Mouse (Mus musculus) kidney, adult 2 months (tissue): Measurements from ENCODE around the gene Lmo4. TPM values are rescaled to one million over a fixed set of nuclear protein-coding genes. Genes with fewer than 3 reads are reported as not detected.

ENCODE experiments used
- DNase-seq: peaks from one replicate; pipeline ENCODE4 v3.0.0; 2021
- H3K27ac ChIP-seq: fragments of 200-500 bp; 2 replicates; pipeline ENCODE4 v1.5.1; 2012; ENCODE audit warnings: low read depth, low read length, control low read depth, inconsistent platforms; ENCODE audit not compliant: insufficient read depth
- H3K27me3 ChIP-seq: fragments of 200-500 bp; replicated peaks from 2 replicates; pipeline ENCODE4 v1.6.1; 2012; ENCODE audit warnings: mild to moderate bottlenecking, moderate library complexity, low read length, inconsistent platforms; ENCODE audit not compliant: control insufficient read depth, insufficient read depth
- H3K36me3 ChIP-seq: fragments of 200-500 bp; 2 replicates; pipeline ENCODE4 v1.6.1; 2012; ENCODE audit warnings: mild to moderate bottlenecking, moderate library complexity, low read length, inconsistent platforms; ENCODE audit not compliant: control insufficient read depth, insufficient read depth
- H3K4me1 ChIP-seq: fragments of 200-500 bp; 2 replicates; pipeline ENCODE4 v1.6.1; 2011; ENCODE audit warnings: low read length; ENCODE audit not compliant: control insufficient read depth, insufficient read depth
- H3K4me3 ChIP-seq: fragments of 200-500 bp; 2 replicates; pipeline ENCODE4 v1.5.1; 2011; ENCODE audit warnings: mild to moderate bottlenecking, low read depth, low read length, control low read depth; ENCODE audit not compliant: insufficient read depth
- CTCF ChIP-seq: fragments of 200-500 bp; conservative IDR thresholded peaks from 2 replicates; pipeline ENCODE4 v1.5.1; 2011; ENCODE audit warnings: low read depth, mild to moderate bottlenecking, control low read depth, low read length, moderate library complexity, mixed read lengths; ENCODE audit not compliant: insufficient read depth, insufficient read length
- POLR2A ChIP-seq: fragments of 200-500 bp; IDR thresholded peaks from one replicate; pipeline ENCODE4 v1.6.1; 2011; ENCODE audit warnings: low read depth, low read length, control low read depth
- WGBS: fragments of 180-500 bp; shearing (Covaris S2); methylation state at CpG from one replicate; pipeline ENCODE4 v1.1.7; 2018; 5-methylcytosine and 5-hydroxymethylcytosine counted together
- polyA plus RNA-seq: library from polyadenylated mRNA; depleted of rRNA; stranded (reverse); fragments of >200 nt; gene quantifications from 2 replicates; pipeline ENCODE4 v1.2.3, GENCODE M21; 2012

Lmo4 gene
- polyA plus RNA-seq, 1 experiment = 108 TPM

GRCm38 (mm10) chr3:144203259-144203987 is 1.6 kb downstream of the Lmo4 start:
- H3K4me3 ChIP-seq = peak overlapping the region; percentile 94
- H3K36me3 ChIP-seq = peaks cover 2% of the 10 kb centered on the region; the same call in 1 of the 2 replicates
- 1% methylated on average over 15 of the region's 15 CpGs for WGBS
- H3K27me3 ChIP-seq = no peaks in the 10 kb centered on the region
- TF ChIP-seq CTCF = no peak
- no peak for TF ChIP-seq POLR2A
- DNase-seq = peak; percentile 54
- H3K4me1 ChIP-seq = peaks cover 23% of the 10 kb centered on the region
- H3K27ac ChIP-seq = peak overlapping the region; percentile 91

GRCm38 (mm10) chr3:144202574-144203258 is 2.3 kb downstream of the Lmo4 start:
- H3K4me3 ChIP-seq = peak overlapping the region; percentile 94
- DNase-seq = no peak
- peaks cover 2% of the 10 kb centered on the region; the same call in 1 of the 2 replicates for H3K36me3 ChIP-seq
- no peaks in the 10 kb centered on the region for H3K27me3 ChIP-seq
- H3K27ac ChIP-seq = peak overlapping the region; percentile 91
- WGBS = under 1% methylated on average over 14 of the region's 14 CpGs
- TF ChIP-seq POLR2A = no peak
- no peak for TF ChIP-seq CTCF
- peaks cover 24% of the 10 kb centered on the region for H3K4me1 ChIP-seq

DNA sequence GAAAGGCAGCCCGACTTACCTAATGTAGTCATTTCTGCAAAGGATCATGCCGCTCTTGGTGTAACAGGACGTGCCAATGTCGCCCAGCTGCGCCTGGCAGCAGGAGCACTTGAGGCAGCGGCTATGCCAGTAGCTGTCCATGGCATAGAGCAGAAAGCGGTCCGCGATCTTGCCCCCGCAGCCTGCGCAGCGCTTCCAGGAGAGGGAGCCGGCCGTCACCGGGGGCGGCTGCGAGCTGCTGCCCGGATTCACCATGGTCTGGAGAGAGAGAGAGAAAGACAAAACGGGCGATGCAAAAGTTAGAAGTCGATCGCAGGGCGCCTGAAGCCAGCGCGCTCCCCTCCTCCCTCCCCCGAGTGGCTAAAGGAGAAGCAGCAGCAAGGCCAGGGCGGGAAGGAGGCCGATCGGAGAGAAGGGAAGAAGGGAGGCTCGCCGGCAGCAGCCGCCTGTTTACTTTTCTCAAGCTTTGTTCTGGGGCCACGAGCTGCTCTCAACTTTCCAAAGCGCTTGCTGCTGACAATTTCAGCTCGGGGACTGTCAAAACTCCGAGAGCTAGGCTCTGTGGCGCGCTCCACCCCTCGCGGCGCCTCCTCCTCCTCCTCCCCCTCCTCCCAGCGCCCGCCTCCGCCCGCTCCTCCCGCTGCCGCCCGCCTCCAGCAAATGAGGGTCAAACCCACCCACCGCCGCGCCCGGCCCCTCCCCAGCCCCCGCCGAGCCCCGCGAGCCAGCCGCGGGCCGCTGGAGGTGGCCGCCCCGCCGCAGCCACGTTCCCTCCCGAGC is 3.0 kb downstream of the Lmo4 start:
- Histone ChIP-seq H3K27ac (peak overlapping the region; percentile 85), H3K4me3 (peak overlapping the region; percentile 94), H3K36me3 (peaks cover 2% of the 10 kb centered on the region; the same call in 1 of the 2 replicates), H3K27me3 (no peaks in the 10 kb centered on the region), H3K4me1 (peaks cover 27% of the 10 kb centered on the region)
- under 1% methylated on average over 62 of the region's 64 CpGs for WGBS
- TF ChIP-seq POLR2A (peak; percentile 34), CTCF (no peak)
- DNase-seq = peak; percentile 93

GRCm38 (mm10) chr3:144185327-144186152 is 19.5 kb downstream of the Lmo4 start:
- TF ChIP-seq POLR2A = no peak
- no peak for TF ChIP-seq CTCF
- 43% methylated on average over 13 of the region's 13 CpGs for WGBS
- no peak overlapping the region for H3K4me3 ChIP-seq
- peak; percentile 92 for DNase-seq
- H3K27me3 ChIP-seq = no peaks in the 10 kb centered on the region
- peaks cover 15% of the 10 kb centered on the region; the same call in 1 of the 2 replicates for H3K4me1 ChIP-seq
- peaks cover 10% of the 10 kb centered on the region for H3K36me3 ChIP-seq
- H3K27ac ChIP-seq = peak overlapping the region; percentile 83

DNA sequence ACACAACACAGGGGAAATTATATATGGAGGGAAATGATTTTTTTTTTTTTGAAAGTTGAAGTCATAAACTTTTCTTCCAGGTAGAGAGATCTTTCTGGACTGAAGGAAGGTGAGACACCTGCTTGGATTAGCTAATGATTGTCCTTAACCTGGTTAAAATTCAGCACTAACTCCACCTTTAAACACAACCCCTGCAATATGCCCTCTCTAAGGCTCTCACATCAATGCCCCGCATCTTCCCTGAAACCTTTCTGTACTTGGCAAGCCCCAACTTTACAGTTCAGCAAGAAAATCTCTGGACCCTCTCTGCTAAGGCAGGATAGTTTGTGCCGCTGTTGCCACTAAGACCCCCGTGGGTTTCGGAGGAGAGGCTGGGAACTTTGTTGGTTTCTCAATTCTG is 20.1 kb downstream of the Lmo4 start:
- peaks cover 15% of the 10 kb centered on the region; the same call in 1 of the 2 replicates for H3K4me1 ChIP-seq
- H3K4me3 ChIP-seq = no peak overlapping the region
- DNase-seq = peak; percentile 78
- TF ChIP-seq CTCF = no peak
- WGBS = 51% methylated on average over 4 of the region's 4 CpGs
- H3K27ac ChIP-seq = peak overlapping the region; percentile 83
- H3K27me3 ChIP-seq = no peaks in the 10 kb centered on the region
- H3K36me3 ChIP-seq = peaks cover 8% of the 10 kb centered on the region

GRCm38 (mm10) chr3:144182229-144182628 is 22.8 kb downstream of the Lmo4 start:
- Histone ChIP-seq H3K4me3 (no peak overlapping the region), H3K27ac (no peak overlapping the region), H3K4me1 (peaks cover 13% of the 10 kb centered on the region; the same call in 1 of the 2 replicates), H3K36me3 (peaks cover 2% of the 10 kb centered on the region), H3K27me3 (no peaks in the 10 kb centered on the region)
- 81% methylated on average over 6 of the region's 6 CpGs for WGBS
- no peak for DNase-seq
- TF ChIP-seq POLR2A (no peak), CTCF (peak; percentile 18; the same call in 1 of the 2 replicates)
